8 mouse cellular contexts compared by ENCODE assay signal in the genomic region with DNA sequence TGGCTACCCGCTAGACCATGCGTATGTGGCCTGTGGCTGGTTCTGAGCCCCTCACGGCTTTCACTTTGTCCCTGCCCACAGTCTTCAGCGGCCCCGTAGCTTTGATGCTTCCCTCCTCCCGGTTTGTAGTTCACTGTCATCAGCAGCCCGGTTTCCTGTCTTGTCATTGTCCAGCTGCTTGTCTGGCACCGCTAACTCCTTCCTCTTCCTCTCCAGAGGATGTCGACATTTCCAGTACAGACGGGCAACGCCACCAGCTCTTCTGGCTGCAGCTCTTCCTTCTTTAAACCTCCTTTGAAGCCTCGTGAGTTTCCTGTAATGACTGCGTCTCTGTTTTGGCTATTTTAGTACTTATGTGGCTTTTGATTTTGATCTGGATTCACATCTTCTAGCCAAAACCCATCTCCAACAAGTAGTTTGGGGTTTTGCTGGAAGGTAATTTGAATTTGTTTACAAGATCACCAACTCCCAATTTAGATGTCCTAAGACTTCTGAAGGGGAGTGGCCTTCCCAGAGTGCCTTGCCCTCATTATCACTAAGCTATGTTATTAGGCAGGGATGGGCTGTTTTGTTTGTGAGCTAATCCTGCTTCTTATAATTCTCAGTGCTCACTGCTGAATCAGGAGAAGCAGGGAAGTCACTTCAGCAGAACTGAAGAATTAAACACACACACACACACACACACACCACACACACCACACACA.
DNase-seq lines count a peak whose midpoint lies in the region; ATAC-seq and TF ChIP-seq lines count a peak whose summit lies in the region.

No protein-coding gene starts in this region.

- no peak overlapping the region for H3K27ac ChIP-seq in forebrain, embryonic 14.5 days (ENCODE audit: low read depth, low read length)
- no peak overlapping the region for H3K27ac ChIP-seq in forebrain, embryonic 13.5 days
- H3K27ac ChIP-seq in forebrain, postnatal 0 days (ENCODE audit: low read depth, low read length): peak overlapping the region; percentile 15; the same call in 1 of the 2 replicates

- H3K4me1 ChIP-seq in forebrain, embryonic 14.5 days (ENCODE audit: control insufficient read depth, insufficient read depth, low read length): no peaks in the 10 kb centered on the region
- peaks cover 6% of the 10 kb centered on the region; the same call in 1 of the 2 replicates for H3K4me1 ChIP-seq in forebrain, embryonic 13.5 days
- peaks cover 4% of the 10 kb centered on the region; the same call in 1 of the 2 replicates for H3K4me1 ChIP-seq in forebrain, postnatal 0 days (ENCODE audit: insufficient read depth)

- no peak overlapping the region for H3K4me2 ChIP-seq in forebrain, embryonic 14.5 days (ENCODE audit: low read length)
- no peak overlapping the region for H3K4me2 ChIP-seq in forebrain, embryonic 13.5 days
- peak overlapping the region; percentile 8; the same call in 1 of the 2 replicates for H3K4me2 ChIP-seq in forebrain, postnatal 0 days (ENCODE audit: low read depth)

- no peak for TF ChIP-seq CTCF in forebrain, postnatal 0 days (IDR thresholded peaks at IDR 0.05; ENCODE audit: low read depth)

- ATAC-seq in forebrain, embryonic 14.5 days: peak; percentile 55; the same call in 1 of the 2 replicates
- no peak for ATAC-seq in forebrain, embryonic 13.5 days
- ATAC-seq in forebrain, postnatal 0 days: peak; percentile 38

- H3K36me3 ChIP-seq in forebrain, embryonic 14.5 days (ENCODE audit: control insufficient read depth, insufficient read depth, low read length): no peaks in the 10 kb centered on the region
- H3K36me3 ChIP-seq in forebrain, embryonic 13.5 days (ENCODE audit: poor library complexity, severe bottlenecking): no peaks in the 10 kb centered on the region
- no peaks in the 10 kb centered on the region for H3K36me3 ChIP-seq in forebrain, postnatal 0 days (ENCODE audit: insufficient read depth)

- H3K4me3 ChIP-seq in forebrain, embryonic 14.5 days (ENCODE audit: low read depth, low read length): no peak overlapping the region
- no peak overlapping the region for H3K4me3 ChIP-seq in forebrain, embryonic 13.5 days
- no peak overlapping the region for H3K4me3 ChIP-seq in forebrain, postnatal 0 days (ENCODE audit: low read depth, low read length)

- H3K27me3 ChIP-seq in forebrain, embryonic 14.5 days (replicated peaks; ENCODE audit: control insufficient read depth, insufficient read depth, low read length): no peaks in the 10 kb centered on the region
- no peaks in the 10 kb centered on the region for H3K27me3 ChIP-seq in forebrain, embryonic 13.5 days
- H3K27me3 ChIP-seq in forebrain, postnatal 0 days (ENCODE audit: insufficient read depth, low read length): no peaks in the 10 kb centered on the region

- peak; percentile 16 for DNase-seq in forebrain, embryonic 14.5 days (ENCODE audit: low spot score)
- DNase-seq in T-cell, adult 2 months (ENCODE audit: low spot score): peak; percentile 75
- no peak for DNase-seq in forebrain, postnatal 0 days
- peak; percentile 87 for DNase-seq in induced T-regulatory cell, adult 2 months (ENCODE audit: low read depth)
- peak; percentile 73 for DNase-seq in liver
- DNase-seq in monocyte, adult 2 months (ENCODE audit: low read depth in 1 of 2, low spot score in 2 of 2): peak; percentile 68 to 75
- peak; percentile 60 for DNase-seq in thymus, postnatal 0 days (ENCODE audit: low spot score)

- WGBS in forebrain, embryonic 14.5 days: 59% methylated on average over 13 of the region's 13 CpGs
- WGBS in forebrain, embryonic 13.5 days: 61% methylated on average over 13 of the region's 13 CpGs
- WGBS in forebrain, postnatal 0 days: 55% methylated on average over 13 of the region's 13 CpGs

- H3K9ac ChIP-seq in forebrain, embryonic 14.5 days (ENCODE audit: low read length): no peak overlapping the region
- H3K9ac ChIP-seq in forebrain, embryonic 13.5 days: no peak overlapping the region
- no peak overlapping the region for H3K9ac ChIP-seq in forebrain, postnatal 0 days

- H3K9me3 ChIP-seq in forebrain, embryonic 14.5 days (replicated peaks; ENCODE audit: control insufficient read depth, low read length): no peaks in the 10 kb centered on the region
- no peaks in the 10 kb centered on the region for H3K9me3 ChIP-seq in forebrain, embryonic 13.5 days (replicated peaks)
- no peaks in the 10 kb centered on the region for H3K9me3 ChIP-seq in forebrain, postnatal 0 days (ENCODE audit: low read length)
